Mouse (Mus musculus): Measurements from ENCODE around the gene Nup93. TPM values are rescaled to one million over a fixed set of nuclear protein-coding genes. Genes with fewer than 3 reads are reported as not detected.
"Not testable (repeated sequence)": the region's sequence is repeated elsewhere in the genome, so short reads cannot be mapped to it uniquely, and the experiment has no call there.

The Nup93 gene
- polyA plus RNA-seq (2014; fragmentation: Nextera tagmentation; extraction: Ambion mirVana) = 58.4 and 67.4 TPM in 2 replicates

- peak within 1 kb of the TSS; percentile 66 for H3K27ac ChIP-seq (ENCODE audit: low read depth, low read length)
- H3K36me3 ChIP-seq (ENCODE audit: control insufficient read depth, insufficient read depth, low read length) = no peaks in the 10 kb centered on the region
- H3K4me2 ChIP-seq (ENCODE audit: low read depth, low read length) = peak within 1 kb of the TSS; percentile 86
- H3K4me3 ChIP-seq (ENCODE audit: low read depth, low read length) = peak within 1 kb of the TSS; percentile 65
- peaks cover 13% of the 10 kb centered on the region; the same call in 1 of the 2 replicates for H3K4me1 ChIP-seq (ENCODE audit: control insufficient read depth, insufficient read depth, low read length)
- H3K27me3 ChIP-seq (ENCODE audit: control insufficient read depth, insufficient read depth, low read length) = no peaks in the 10 kb centered on the region
- H3K9me3 ChIP-seq (ENCODE audit: control insufficient read depth, low read length) = no peaks in the 10 kb centered on the region
- peak; percentile 97 for ATAC-seq (ENCODE audit: low read depth)
- peak within 1 kb of the TSS; percentile 65 for H3K9ac ChIP-seq (replicated peaks; ENCODE audit: low read depth, low read length)
- WGBS = under 1% methylated on average over 60 of the region's 68 CpGs
Observed at GRCm38 (mm10) chr8:94214252-94215173, at the start of gene Nup93. Nup93 (plus strand) TSS chr8:94214564.

GRCm38 (mm10) chr8:94165772-94166171 is 48.6 kb upstream of the Nup93 start:
- not testable (repeated sequence) for H3K27me3 ChIP-seq (ENCODE audit: control insufficient read depth, insufficient read depth, low read length); ATAC-seq (ENCODE audit: low read depth); H3K27ac ChIP-seq (ENCODE audit: low read depth, low read length); H3K4me2 ChIP-seq (ENCODE audit: low read depth, low read length); H3K9ac ChIP-seq (replicated peaks; ENCODE audit: low read depth, low read length); H3K4me3 ChIP-seq (ENCODE audit: low read depth, low read length); H3K36me3 ChIP-seq (ENCODE audit: control insufficient read depth, insufficient read depth, low read length); H3K4me1 ChIP-seq (ENCODE audit: control insufficient read depth, insufficient read depth, low read length); H3K9me3 ChIP-seq (ENCODE audit: control insufficient read depth, low read length)
- whole genome bisulfite sequencing = 71% methylated on average over 8 of the region's 8 CpGs

GRCm38 (mm10) chr8:94167244-94167643 is 47.1 kb upstream of the Nup93 start:
- under 1% methylated on average over 6 of the region's 6 CpGs for WGBS
- peaks cover 15% of the 10 kb centered on the region for H3K27me3 ChIP-seq (ENCODE audit: control insufficient read depth, insufficient read depth, low read length)
- no peaks in the 10 kb centered on the region for H3K36me3 ChIP-seq (ENCODE audit: control insufficient read depth, insufficient read depth, low read length)
- ATAC-seq (ENCODE audit: low read depth) = no peak
- no peak overlapping the region for H3K27ac ChIP-seq (ENCODE audit: low read depth, low read length)
- H3K9ac ChIP-seq (replicated peaks; ENCODE audit: low read depth, low read length) = no peak overlapping the region
- no peak overlapping the region for H3K4me2 ChIP-seq (ENCODE audit: low read depth, low read length)
- H3K9me3 ChIP-seq (ENCODE audit: control insufficient read depth, low read length) = no peaks in the 10 kb centered on the region
- H3K4me1 ChIP-seq (ENCODE audit: control insufficient read depth, insufficient read depth, low read length) = peaks cover 5% of the 10 kb centered on the region; the same call in 1 of the 2 replicates
- no peak overlapping the region for H3K4me3 ChIP-seq (ENCODE audit: low read depth, low read length)

- Histone ChIP-seq H3K27me3 (ENCODE audit: control insufficient read depth, insufficient read depth, low read length) (peaks cover 29% of the 10 kb centered on the region), H3K4me2 (ENCODE audit: low read depth, low read length) (no peak overlapping the region), H3K4me1 (ENCODE audit: control insufficient read depth, insufficient read depth, low read length) (peaks cover 16% of the 10 kb centered on the region), H3K36me3 (ENCODE audit: control insufficient read depth, insufficient read depth, low read length) (no peaks in the 10 kb centered on the region), H3K9ac (replicated peaks; ENCODE audit: low read depth, low read length) (no peak overlapping the region), H3K9me3 (ENCODE audit: control insufficient read depth, low read length) (no peaks in the 10 kb centered on the region), H3K27ac (ENCODE audit: low read depth, low read length) (no peak overlapping the region), H3K4me3 (ENCODE audit: low read depth, low read length) (no peak overlapping the region)
- ATAC-seq (ENCODE audit: low read depth) = no peak
- WGBS = 86% methylated on average over 5 of the region's 5 CpGs
Observed at GRCm38 (mm10) chr8:94169547-94169946, 44.8 kb upstream of the Nup93 start.

- no peak overlapping the region for H3K27ac ChIP-seq (ENCODE audit: low read depth, low read length)
- peak overlapping the region; percentile 30; the same call in 1 of the 2 replicates for H3K4me3 ChIP-seq (ENCODE audit: low read depth, low read length)
- H3K4me1 ChIP-seq (ENCODE audit: control insufficient read depth, insufficient read depth, low read length) = peaks cover 16% of the 10 kb centered on the region
- H3K27me3 ChIP-seq (ENCODE audit: control insufficient read depth, insufficient read depth, low read length) = peaks cover 35% of the 10 kb centered on the region
- no peaks in the 10 kb centered on the region for H3K9me3 ChIP-seq (ENCODE audit: control insufficient read depth, low read length)
- 42% methylated on average over 10 of the region's 10 CpGs for WGBS
- H3K36me3 ChIP-seq (ENCODE audit: control insufficient read depth, insufficient read depth, low read length) = no peaks in the 10 kb centered on the region
- H3K4me2 ChIP-seq (ENCODE audit: low read depth, low read length) = peak overlapping the region; percentile 90; the same call in 1 of the 2 replicates
- no peak overlapping the region for H3K9ac ChIP-seq (replicated peaks; ENCODE audit: low read depth, low read length)
- ATAC-seq (ENCODE audit: low read depth) = no peak
Observed at GRCm38 (mm10) chr8:94171321-94171755, 43.0 kb upstream of the Nup93 start.

- Histone ChIP-seq H3K9me3 (ENCODE audit: control insufficient read depth, low read length) (no peaks in the 10 kb centered on the region), H3K36me3 (ENCODE audit: control insufficient read depth, insufficient read depth, low read length) (no peaks in the 10 kb centered on the region), H3K4me2 (ENCODE audit: low read depth, low read length) (peak within 1 kb of the TSS; percentile 90), H3K9ac (replicated peaks; ENCODE audit: low read depth, low read length) (peak within 1 kb of the TSS; percentile 16; the same call in 1 of the 2 replicates), H3K4me3 (ENCODE audit: low read depth, low read length) (peak within 1 kb of the TSS; percentile 30), H3K27ac (ENCODE audit: low read depth, low read length) (no peak within 1 kb of the TSS), H3K4me1 (ENCODE audit: control insufficient read depth, insufficient read depth, low read length) (peaks cover 16% of the 10 kb centered on the region), H3K27me3 (ENCODE audit: control insufficient read depth, insufficient read depth, low read length) (peaks cover 35% of the 10 kb centered on the region)
- WGBS = under 1% methylated on average over 55 of the region's 56 CpGs
- peak; percentile 44; the same call in 1 of the 2 replicates for ATAC-seq (ENCODE audit: low read depth)
Observed at GRCm38 (mm10) chr8:94172075-94172808, 42.1 kb upstream of the Nup93 start, which contains the start of gene Mt2. Mt2 (plus strand) TSS chr8:94172664.

GRCm38 (mm10) chr8:94172809-94173732 is 41.3 kb upstream of the Nup93 start:
- 1% methylated on average over 39 of the region's 39 CpGs for WGBS
- H3K27ac ChIP-seq (ENCODE audit: low read depth, low read length) = no peak overlapping the region
- H3K36me3 ChIP-seq (ENCODE audit: control insufficient read depth, insufficient read depth, low read length) = no peaks in the 10 kb centered on the region
- peak overlapping the region; percentile 90 for H3K4me2 ChIP-seq (ENCODE audit: low read depth, low read length)
- ATAC-seq (ENCODE audit: low read depth) = peak; percentile 16; the same call in 1 of the 2 replicates
- peaks cover 36% of the 10 kb centered on the region for H3K27me3 ChIP-seq (ENCODE audit: control insufficient read depth, insufficient read depth, low read length)
- H3K4me3 ChIP-seq (ENCODE audit: low read depth, low read length) = peak overlapping the region; percentile 30
- H3K4me1 ChIP-seq (ENCODE audit: control insufficient read depth, insufficient read depth, low read length) = peaks cover 16% of the 10 kb centered on the region
- no peaks in the 10 kb centered on the region for H3K9me3 ChIP-seq (ENCODE audit: control insufficient read depth, low read length)
- H3K9ac ChIP-seq (replicated peaks; ENCODE audit: low read depth, low read length) = no peak overlapping the region; the same call in 1 of the 2 replicates

- Histone ChIP-seq H3K9ac (replicated peaks; ENCODE audit: low read depth, low read length) (no peak overlapping the region), H3K27ac (ENCODE audit: low read depth, low read length) (no peak overlapping the region), H3K9me3 (ENCODE audit: control insufficient read depth, low read length) (no peaks in the 10 kb centered on the region), H3K4me2 (ENCODE audit: low read depth, low read length) (no peak overlapping the region), H3K36me3 (ENCODE audit: control insufficient read depth, insufficient read depth, low read length) (no peaks in the 10 kb centered on the region), H3K4me3 (ENCODE audit: low read depth, low read length) (no peak overlapping the region), H3K4me1 (ENCODE audit: control insufficient read depth, insufficient read depth, low read length) (peaks cover 16% of the 10 kb centered on the region), H3K27me3 (ENCODE audit: control insufficient read depth, insufficient read depth, low read length) (peaks cover 40% of the 10 kb centered on the region)
- ATAC-seq (ENCODE audit: low read depth) = no peak
- 52% methylated on average over 11 of the region's 11 CpGs for WGBS
Observed at GRCm38 (mm10) chr8:94173848-94174403, 40.4 kb upstream of the Nup93 start.

Data from neural tube, embryonic 14.5 days (tissue).